Mouse (Mus musculus): ENCODE data around the gene Gphb5. TPM values are rescaled to one million over a fixed set of nuclear protein-coding genes. Genes with fewer than 3 reads are reported as not detected.

Gene Gphb5
- not detected in 2 replicates for polyA plus RNA-seq (2014; fragmentation: Nextera tagmentation; extraction: Ambion mirVana)

GRCm38 (mm10) chr12:75416681-75417080 lies at the start of gene Gphb5:
Gene Gphb5 (minus strand): TSS chr12:75416781.
- Histone ChIP-seq H3K27me3 (ENCODE audit: control insufficient read depth, insufficient read depth, low read length) (no peaks in the 10 kb centered on the region), H3K4me1 (ENCODE audit: control insufficient read depth, insufficient read depth, low read length) (no peaks in the 10 kb centered on the region), H3K4me3 (ENCODE audit: low read depth, low read length) (no peak within 1 kb of the TSS), H3K4me2 (no peak within 1 kb of the TSS), H3K27ac (ENCODE audit: low read depth, low read length) (no peak within 1 kb of the TSS), H3K9me3 (replicated peaks; ENCODE audit: control insufficient read depth, low read length) (no peaks in the 10 kb centered on the region), H3K36me3 (ENCODE audit: control insufficient read depth, insufficient read depth, low read length) (no peaks in the 10 kb centered on the region), H3K9ac (ENCODE audit: low read depth, low read length) (no peak within 1 kb of the TSS)
- WGBS (ENCODE audit: insufficient replicate concordance) = 79% methylated on average over 4 of the region's 4 CpGs
- no peak for ATAC-seq (replicated peaks; ENCODE audit: insufficient number of reproducible peaks, low FRiP score, low TSS enrichment)

- H3K9me3 ChIP-seq (replicated peaks; ENCODE audit: control insufficient read depth, low read length) = no peaks in the 10 kb centered on the region
- peaks cover 3% of the 10 kb centered on the region; the same call in 1 of the 2 replicates for H3K4me1 ChIP-seq (ENCODE audit: control insufficient read depth, insufficient read depth, low read length)
- no peaks in the 10 kb centered on the region for H3K27me3 ChIP-seq (ENCODE audit: control insufficient read depth, insufficient read depth, low read length)
- H3K27ac ChIP-seq (ENCODE audit: low read depth, low read length) = no peak overlapping the region
- no peak overlapping the region for H3K9ac ChIP-seq (ENCODE audit: low read depth, low read length)
- H3K4me2 ChIP-seq = no peak overlapping the region
- no peak overlapping the region for H3K4me3 ChIP-seq (ENCODE audit: low read depth, low read length)
- peaks cover 9% of the 10 kb centered on the region; the same call in 1 of the 2 replicates for H3K36me3 ChIP-seq (ENCODE audit: control insufficient read depth, insufficient read depth, low read length)
- WGBS (ENCODE audit: insufficient replicate concordance) = 90% methylated on average over 7 of the region's 7 CpGs
- ATAC-seq (replicated peaks; ENCODE audit: insufficient number of reproducible peaks, low FRiP score, low TSS enrichment) = no peak
Measured at GRCm38 (mm10) chr12:75466206-75466605, 49.6 kb upstream of the Gphb5 start.

- 79% methylated on average over 9 of the region's 9 CpGs for WGBS (ENCODE audit: insufficient replicate concordance)
- Histone ChIP-seq H3K4me1 (ENCODE audit: control insufficient read depth, insufficient read depth, low read length) (peaks cover 3% of the 10 kb centered on the region; the same call in 1 of the 2 replicates), H3K36me3 (ENCODE audit: control insufficient read depth, insufficient read depth, low read length) (peaks cover 12% of the 10 kb centered on the region), H3K9ac (ENCODE audit: low read depth, low read length) (no peak overlapping the region), H3K9me3 (replicated peaks; ENCODE audit: control insufficient read depth, low read length) (no peaks in the 10 kb centered on the region), H3K4me3 (ENCODE audit: low read depth, low read length) (no peak overlapping the region), H3K4me2 (no peak overlapping the region), H3K27ac (ENCODE audit: low read depth, low read length) (no peak overlapping the region), H3K27me3 (ENCODE audit: control insufficient read depth, insufficient read depth, low read length) (no peaks in the 10 kb centered on the region)
- ATAC-seq (replicated peaks; ENCODE audit: insufficient number of reproducible peaks, low FRiP score, low TSS enrichment) = no peak
Measured at GRCm38 (mm10) chr12:75464016-75464769, 47.6 kb upstream of the Gphb5 start.

- H3K9ac ChIP-seq (ENCODE audit: low read depth, low read length) = no peak overlapping the region
- ATAC-seq (replicated peaks; ENCODE audit: insufficient number of reproducible peaks, low FRiP score, low TSS enrichment) = no peak
- H3K36me3 ChIP-seq (ENCODE audit: control insufficient read depth, insufficient read depth, low read length) = peaks cover 15% of the 10 kb centered on the region
- WGBS (ENCODE audit: insufficient replicate concordance) = 93% methylated on average over 5 of the region's 5 CpGs
- H3K27ac ChIP-seq (ENCODE audit: low read depth, low read length) = no peak overlapping the region
- no peak overlapping the region for H3K4me3 ChIP-seq (ENCODE audit: low read depth, low read length)
- H3K4me1 ChIP-seq (ENCODE audit: control insufficient read depth, insufficient read depth, low read length) = peaks cover 3% of the 10 kb centered on the region; the same call in 1 of the 2 replicates
- no peaks in the 10 kb centered on the region for H3K9me3 ChIP-seq (replicated peaks; ENCODE audit: control insufficient read depth, low read length)
- H3K4me2 ChIP-seq = no peak overlapping the region
- H3K27me3 ChIP-seq (ENCODE audit: control insufficient read depth, insufficient read depth, low read length) = no peaks in the 10 kb centered on the region
Measured at GRCm38 (mm10) chr12:75460561-75460960, 44.0 kb upstream of the Gphb5 start.

GRCm38 (mm10) chr12:75459656-75460055 lies 43.1 kb upstream of the Gphb5 start:
- Histone ChIP-seq H3K27me3 (ENCODE audit: control insufficient read depth, insufficient read depth, low read length) (no peaks in the 10 kb centered on the region), H3K27ac (ENCODE audit: low read depth, low read length) (no peak overlapping the region), H3K9me3 (replicated peaks; ENCODE audit: control insufficient read depth, low read length) (no peaks in the 10 kb centered on the region), H3K4me2 (no peak overlapping the region), H3K36me3 (ENCODE audit: control insufficient read depth, insufficient read depth, low read length) (peaks cover 11% of the 10 kb centered on the region; the same call in 1 of the 2 replicates), H3K9ac (ENCODE audit: low read depth, low read length) (no peak overlapping the region), H3K4me3 (ENCODE audit: low read depth, low read length) (no peak overlapping the region), H3K4me1 (ENCODE audit: control insufficient read depth, insufficient read depth, low read length) (peaks cover 3% of the 10 kb centered on the region; the same call in 1 of the 2 replicates)
- WGBS (ENCODE audit: insufficient replicate concordance) = 87% methylated on average over 5 of the region's 5 CpGs
- ATAC-seq (replicated peaks; ENCODE audit: insufficient number of reproducible peaks, low FRiP score, low TSS enrichment) = no peak

- ATAC-seq (replicated peaks; ENCODE audit: insufficient number of reproducible peaks, low FRiP score, low TSS enrichment) = no peak
- no peaks in the 10 kb centered on the region for H3K27me3 ChIP-seq (ENCODE audit: control insufficient read depth, insufficient read depth, low read length)
- 89% methylated on average over 6 of the region's 6 CpGs for WGBS (ENCODE audit: insufficient replicate concordance)
- no peak overlapping the region for H3K4me3 ChIP-seq (ENCODE audit: low read depth, low read length)
- no peak overlapping the region for H3K27ac ChIP-seq (ENCODE audit: low read depth, low read length)
- no peaks in the 10 kb centered on the region for H3K9me3 ChIP-seq (replicated peaks; ENCODE audit: control insufficient read depth, low read length)
- H3K36me3 ChIP-seq (ENCODE audit: control insufficient read depth, insufficient read depth, low read length) = peaks cover 16% of the 10 kb centered on the region; the same call in 1 of the 2 replicates
- no peak overlapping the region for H3K4me2 ChIP-seq
- no peak overlapping the region for H3K9ac ChIP-seq (ENCODE audit: low read depth, low read length)
- H3K4me1 ChIP-seq (ENCODE audit: control insufficient read depth, insufficient read depth, low read length) = no peaks in the 10 kb centered on the region
Measured at GRCm38 (mm10) chr12:75453441-75453840, 36.9 kb upstream of the Gphb5 start.

- Histone ChIP-seq H3K4me3 (ENCODE audit: low read depth, low read length) (no peak overlapping the region), H3K27me3 (ENCODE audit: control insufficient read depth, insufficient read depth, low read length) (no peaks in the 10 kb centered on the region), H3K27ac (ENCODE audit: low read depth, low read length) (no peak overlapping the region), H3K9ac (ENCODE audit: low read depth, low read length) (no peak overlapping the region), H3K9me3 (replicated peaks; ENCODE audit: control insufficient read depth, low read length) (no peaks in the 10 kb centered on the region), H3K4me2 (no peak overlapping the region), H3K36me3 (ENCODE audit: control insufficient read depth, insufficient read depth, low read length) (peaks cover 12% of the 10 kb centered on the region; the same call in 1 of the 2 replicates), H3K4me1 (ENCODE audit: control insufficient read depth, insufficient read depth, low read length) (no peaks in the 10 kb centered on the region)
- no peak for ATAC-seq (replicated peaks; ENCODE audit: insufficient number of reproducible peaks, low FRiP score, low TSS enrichment)
- WGBS (ENCODE audit: insufficient replicate concordance) = 81% methylated on average over 4 of the region's 4 CpGs
Measured at GRCm38 (mm10) chr12:75453027-75453426, 36.4 kb upstream of the Gphb5 start.

GRCm38 (mm10) chr12:75450592-75450991 lies 34.0 kb upstream of the Gphb5 start:
- WGBS (ENCODE audit: insufficient replicate concordance) = 87% methylated on average over 8 of the region's 8 CpGs
- H3K4me2 ChIP-seq = no peak overlapping the region
- peaks cover 12% of the 10 kb centered on the region; the same call in 1 of the 2 replicates for H3K36me3 ChIP-seq (ENCODE audit: control insufficient read depth, insufficient read depth, low read length)
- H3K9me3 ChIP-seq (replicated peaks; ENCODE audit: control insufficient read depth, low read length) = no peaks in the 10 kb centered on the region
- H3K27ac ChIP-seq (ENCODE audit: low read depth, low read length) = no peak overlapping the region
- no peaks in the 10 kb centered on the region for H3K27me3 ChIP-seq (ENCODE audit: control insufficient read depth, insufficient read depth, low read length)
- no peak overlapping the region for H3K9ac ChIP-seq (ENCODE audit: low read depth, low read length)
- ATAC-seq (replicated peaks; ENCODE audit: insufficient number of reproducible peaks, low FRiP score, low TSS enrichment) = no peak
- no peak overlapping the region for H3K4me3 ChIP-seq (ENCODE audit: low read depth, low read length)
- no peaks in the 10 kb centered on the region for H3K4me1 ChIP-seq (ENCODE audit: control insufficient read depth, insufficient read depth, low read length)

- H3K4me1 ChIP-seq (ENCODE audit: control insufficient read depth, insufficient read depth, low read length) = no peaks in the 10 kb centered on the region
- H3K9me3 ChIP-seq (replicated peaks; ENCODE audit: control insufficient read depth, low read length) = no peaks in the 10 kb centered on the region
- H3K27ac ChIP-seq (ENCODE audit: low read depth, low read length) = no peak overlapping the region
- 76% methylated on average over 14 of the region's 14 CpGs for WGBS (ENCODE audit: insufficient replicate concordance)
- H3K4me3 ChIP-seq (ENCODE audit: low read depth, low read length) = no peak overlapping the region
- no peak for ATAC-seq (replicated peaks; ENCODE audit: insufficient number of reproducible peaks, low FRiP score, low TSS enrichment)
- no peak overlapping the region for H3K9ac ChIP-seq (ENCODE audit: low read depth, low read length)
- peaks cover 12% of the 10 kb centered on the region; the same call in 1 of the 2 replicates for H3K36me3 ChIP-seq (ENCODE audit: control insufficient read depth, insufficient read depth, low read length)
- H3K27me3 ChIP-seq (ENCODE audit: control insufficient read depth, insufficient read depth, low read length) = no peaks in the 10 kb centered on the region
- H3K4me2 ChIP-seq = no peak overlapping the region
Measured at GRCm38 (mm10) chr12:75450011-75450410, 33.4 kb upstream of the Gphb5 start.
